Mouse (Mus musculus) adrenal gland, postnatal 14 days (tissue): ENCODE measurements around the gene Htr3b. TPM values are rescaled to one million over a fixed set of nuclear protein-coding genes. Genes with fewer than 3 reads are reported as not detected.
"Not testable (repeated sequence)": the region's sequence is repeated elsewhere in the genome, so short reads cannot be mapped to it uniquely, and the experiment has no call there.

ENCODE experiments used
- DNase-seq: peaks from one replicate; pipeline ENCODE4 v3.0.0; 2021; ENCODE audit warnings: mixed read lengths
- long read RNA-seq, 2 experiments: library from polyadenylated mRNA; stranded (forward); transcript quantifications; one replicate each; pipeline ENCODE4 v2.0.0; 2021
- total RNA-seq: library from RNA; stranded (reverse); gene quantifications from 2 replicates; pipeline ENCODE4 v1.2.3, GENCODE M21; 2021

Htr3b gene
- 0.63 and 2.0 TPM in 2 replicates for total RNA-seq
- long read RNA-seq, experiment 1 = 0 reads
- long read RNA-seq, experiment 2 = 0 reads

- no peak for DNase-seq
Measured at GRCm38 (mm10) chr9:48964587-48965040, at the start of gene Htr3b. Gene Htr3b, minus strand, starts transcription at chr9:48964990.

GRCm38 (mm10) chr9:48999256-48999655 lies 34.5 kb upstream of the Htr3b start:
- DNase-seq = no peak

GRCm38 (mm10) chr9:48995735-48996134 lies 30.9 kb upstream of the Htr3b start:
- no peak for DNase-seq

- DNase-seq = no peak
Measured at GRCm38 (mm10) chr9:48994779-48995178, 30.0 kb upstream of the Htr3b start.

GRCm38 (mm10) chr9:48991671-48992070 lies 26.9 kb upstream of the Htr3b start:
- DNase-seq = no peak

- DNase-seq = peak; percentile 21
Measured at GRCm38 (mm10) chr9:48987201-48988101, 22.7 kb upstream of the Htr3b start.

GRCm38 (mm10) chr9:48986616-48987141 lies 21.9 kb upstream of the Htr3b start:
- peak; percentile 33 for DNase-seq

GRCm38 (mm10) chr9:48985708-48986088 lies 20.9 kb upstream of the Htr3b start:
- DNase-seq = no peak

- peak; percentile 100 for DNase-seq
Measured at GRCm38 (mm10) chr9:48984845-48985707, 20.3 kb upstream of the Htr3b start, which contains the start of gene Usp28. Gene Usp28, plus strand, starts transcription at chr9:48985375.

- DNase-seq = no peak
Measured at GRCm38 (mm10) chr9:48984320-48984844, 19.6 kb upstream of the Htr3b start.

GRCm38 (mm10) chr9:48983801-48984200 lies 19.0 kb upstream of the Htr3b start:
- not testable (repeated sequence) for DNase-seq

- no peak for DNase-seq
Measured at GRCm38 (mm10) chr9:48981827-48982226, 17.0 kb upstream of the Htr3b start.

GRCm38 (mm10) chr9:48980781-48981180 lies 16.0 kb upstream of the Htr3b start:
- DNase-seq = no peak

GRCm38 (mm10) chr9:48980371-48980770 lies 15.6 kb upstream of the Htr3b start:
- DNase-seq = no peak

- DNase-seq = no peak
Measured at GRCm38 (mm10) chr9:48976661-48977355, 12.0 kb upstream of the Htr3b start.

- peak; percentile 56 for DNase-seq
Measured at GRCm38 (mm10) chr9:48972494-48972893, 7.7 kb upstream of the Htr3b start.

GRCm38 (mm10) chr9:48962131-48962530 lies 2.7 kb downstream of the Htr3b start:
- peak; percentile 32 for DNase-seq

GRCm38 (mm10) chr9:48961314-48961713 lies 3.5 kb downstream of the Htr3b start:
- DNase-seq = no peak

- DNase-seq = no peak
Measured at GRCm38 (mm10) chr9:48947565-48947964, 17.2 kb downstream of the Htr3b start.

GRCm38 (mm10) chr9:48942349-48942748 lies 22.4 kb downstream of the Htr3b start:
- no peak for DNase-seq

GRCm38 (mm10) chr9:48929436-48929835 lies 35.4 kb downstream of the Htr3b start:
- DNase-seq = no peak

GRCm38 (mm10) chr9:48928781-48929180 lies 36.0 kb downstream of the Htr3b start:
- DNase-seq = no peak
